Mouse (Mus musculus) adipocyte (in vitro differentiated cells): ENCODE data around the gene Gm1113.

Experiments used
- DNase-seq: peaks from one replicate; pipeline ENCODE4 v3.0.0-alpha.2; 2016; ENCODE audit warnings: low spot score

The Gm1113 gene

DNA sequence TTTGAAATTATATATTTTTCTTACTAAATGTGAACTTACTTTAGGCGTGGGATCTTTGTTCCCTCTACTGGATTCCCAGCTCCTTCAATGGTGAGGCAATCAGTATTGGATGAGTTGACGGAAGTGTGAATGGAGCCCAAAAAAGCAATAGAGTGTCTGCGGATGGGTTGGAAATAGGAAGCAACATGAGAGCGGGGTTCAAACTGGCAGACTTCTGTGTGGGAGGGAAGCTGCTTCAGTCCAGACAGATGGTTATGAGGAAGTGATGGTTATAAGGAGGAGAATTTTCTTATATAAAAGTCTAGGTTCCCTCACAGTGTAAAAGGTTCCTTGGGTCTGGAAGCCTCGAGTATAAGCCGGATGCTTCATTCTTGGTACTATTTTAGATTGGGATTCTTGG lies 38.6 kb downstream of the Gm1113 start:
- DNase-seq = no peak

DNA sequence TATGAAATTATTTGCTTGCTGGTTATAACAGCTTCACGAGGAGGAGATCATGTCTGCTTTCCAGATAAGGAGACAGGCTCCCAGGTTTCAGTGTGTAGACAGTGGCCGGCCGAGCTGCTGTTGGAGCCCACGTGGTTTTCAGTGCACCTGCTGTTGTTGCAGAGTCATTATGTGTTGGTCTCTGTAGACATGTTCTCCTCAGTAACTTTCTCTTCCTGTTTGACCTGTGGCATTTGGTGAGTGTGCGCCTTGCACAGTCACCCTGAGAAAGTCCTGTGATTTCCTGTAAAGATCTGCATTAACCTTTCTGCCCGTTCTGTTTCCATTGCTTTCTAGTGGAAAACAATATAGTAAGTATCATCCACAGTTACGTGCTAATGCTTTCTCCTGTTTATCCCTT lies 42.7 kb downstream of the Gm1113 start:
- DNase-seq = no peak

DNA sequence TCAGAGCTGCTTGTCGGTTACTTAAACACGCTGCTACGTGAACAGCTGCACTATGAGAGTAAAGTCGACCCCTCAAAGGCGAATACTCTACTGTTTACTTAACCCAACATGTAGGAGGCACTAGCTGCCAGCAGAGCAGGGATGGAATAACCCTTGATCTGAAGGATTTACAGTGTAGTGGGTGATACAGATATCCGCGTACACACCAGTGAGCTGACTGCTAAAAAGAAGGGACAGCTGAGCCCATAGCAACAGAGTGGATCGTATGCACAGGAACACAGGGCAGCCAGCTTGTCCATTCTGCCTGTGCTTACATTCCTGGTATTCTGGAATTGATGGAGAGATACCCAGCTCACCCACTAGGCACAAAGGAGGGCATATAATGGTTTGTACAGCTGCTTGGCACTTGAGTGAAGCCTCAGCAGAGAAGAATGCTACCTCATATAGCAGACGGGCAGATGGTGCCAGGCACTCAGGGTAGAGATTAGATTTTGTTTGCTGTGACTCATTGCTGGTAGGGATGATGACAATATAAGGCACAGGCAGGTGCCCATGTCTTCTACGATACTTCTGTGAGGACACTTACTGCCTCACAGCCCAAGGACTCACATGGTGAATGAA lies 43.9 kb downstream of the Gm1113 start:
- DNase-seq = no peak

DNA sequence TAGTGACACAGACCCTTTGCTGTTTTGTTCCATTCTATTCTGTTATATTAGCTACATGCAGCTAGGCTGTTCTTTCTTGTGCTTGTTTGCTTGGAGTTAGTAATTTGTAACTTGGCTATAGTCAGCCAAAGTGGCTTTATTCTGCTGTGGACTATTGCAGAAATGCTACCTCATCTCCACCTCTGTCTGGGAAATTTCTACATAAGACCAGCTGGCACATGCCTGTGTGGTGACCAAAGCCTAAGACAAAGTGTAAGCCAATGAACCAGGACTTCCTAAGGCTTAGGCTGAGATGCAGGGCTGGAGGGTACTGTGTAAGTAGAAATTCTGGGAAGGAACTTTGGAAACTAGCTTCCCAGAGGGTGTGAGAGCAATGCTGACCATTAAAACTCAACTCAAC lies 49.2 kb downstream of the Gm1113 start:
- no peak for DNase-seq

DNA sequence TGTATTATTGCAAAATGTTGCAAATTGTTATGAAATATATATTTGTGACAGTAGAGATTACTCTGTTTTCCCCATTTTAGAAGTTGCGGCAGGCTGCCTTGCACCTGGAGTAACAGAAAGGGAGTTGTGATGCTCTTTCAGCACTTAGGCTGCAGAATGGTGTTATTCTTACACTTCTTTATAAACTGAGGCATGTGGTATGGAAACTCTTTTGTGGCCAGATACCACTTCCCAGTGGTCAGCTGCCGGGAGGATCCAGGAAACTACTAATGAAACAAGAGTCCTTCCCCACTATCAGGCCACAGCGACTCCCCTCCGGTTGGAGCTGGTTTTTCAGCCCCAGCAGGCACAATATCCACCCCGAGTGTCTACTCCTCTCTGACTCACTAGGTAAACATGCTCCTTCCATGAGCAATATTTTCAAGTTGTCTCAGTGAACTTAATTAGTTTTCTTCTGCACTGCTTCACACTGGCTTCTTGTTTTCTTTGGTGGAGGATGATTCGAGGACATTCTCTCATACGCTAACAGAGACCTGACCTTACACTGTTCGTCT lies 50.7 kb downstream of the Gm1113 start:
- DNase-seq = peak; percentile 40

DNA sequence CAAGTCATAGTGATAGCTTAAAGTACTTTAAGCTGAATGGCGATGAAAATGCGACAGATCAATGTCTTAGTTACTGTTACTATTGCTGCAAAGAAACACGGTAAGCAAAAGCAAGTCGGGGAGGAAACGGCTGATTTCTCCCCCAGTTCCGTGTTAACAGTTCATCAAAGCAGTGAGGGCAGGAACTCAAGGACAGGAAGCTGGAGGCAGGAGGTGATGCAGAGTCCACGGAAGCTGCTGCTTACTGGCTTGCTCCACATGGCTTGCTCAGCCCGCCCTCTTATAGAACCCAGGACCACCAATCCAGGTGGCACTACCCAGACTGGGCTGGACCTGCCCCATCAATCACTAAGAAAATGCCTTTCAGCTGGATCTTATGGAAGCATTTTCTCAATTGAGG lies 58.5 kb downstream of the Gm1113 start:
- DNase-seq = no peak
